Mouse (Mus musculus): ENCODE data around the gene Peli2.

Gene Peli2

GRCm38 (mm10) chr14:48125971-48126370 lies 5.3 kb downstream of the Peli2 start:
- no peak for DNase-seq (ENCODE audit: low spot score)

- DNase-seq (ENCODE audit: low spot score): no peak
These were observed 6.3 kb downstream of the Peli2 start for GRCm38 (mm10) chr14:48126931-48127330.

- DNase-seq (ENCODE audit: low spot score): no peak
These were observed 7.1 kb downstream of the Peli2 start for GRCm38 (mm10) chr14:48127609-48128185.

GRCm38 (mm10) chr14:48128701-48129100 lies 8.1 kb downstream of the Peli2 start:
- no peak for DNase-seq (ENCODE audit: low spot score)

GRCm38 (mm10) chr14:48130021-48130420 lies 9.4 kb downstream of the Peli2 start:
- no peak for DNase-seq (ENCODE audit: low spot score)

- DNase-seq (ENCODE audit: low spot score): no peak
These were observed 10.3 kb downstream of the Peli2 start for GRCm38 (mm10) chr14:48130761-48131575.

GRCm38 (mm10) chr14:48131576-48131922 lies 10.9 kb downstream of the Peli2 start:
- no peak for DNase-seq (ENCODE audit: low spot score)

GRCm38 (mm10) chr14:48132241-48132640 lies 11.6 kb downstream of the Peli2 start:
- no peak for DNase-seq (ENCODE audit: low spot score)

- no peak for DNase-seq (ENCODE audit: low spot score)
These were observed 12.5 kb downstream of the Peli2 start for GRCm38 (mm10) chr14:48132865-48133802.

GRCm38 (mm10) chr14:48134344-48134743 lies 13.7 kb downstream of the Peli2 start:
- no peak for DNase-seq (ENCODE audit: low spot score)

- no peak for DNase-seq (ENCODE audit: low spot score)
These were observed 15.3 kb downstream of the Peli2 start for GRCm38 (mm10) chr14:48135816-48136345.

- no peak for DNase-seq (ENCODE audit: low spot score)
These were observed 17.1 kb downstream of the Peli2 start for GRCm38 (mm10) chr14:48137731-48138130.

- no peak for DNase-seq (ENCODE audit: low spot score)
These were observed 17.5 kb downstream of the Peli2 start for GRCm38 (mm10) chr14:48138138-48138537.

- DNase-seq (ENCODE audit: low spot score): no peak
These were observed 18.8 kb downstream of the Peli2 start for GRCm38 (mm10) chr14:48139409-48139808.

GRCm38 (mm10) chr14:48141694-48142093 lies 21.1 kb downstream of the Peli2 start:
- DNase-seq (ENCODE audit: low spot score): no peak

GRCm38 (mm10) chr14:48142696-48143095 lies 22.1 kb downstream of the Peli2 start:
- no peak for DNase-seq (ENCODE audit: low spot score)

- DNase-seq (ENCODE audit: low spot score): no peak
These were observed 22.5 kb downstream of the Peli2 start for GRCm38 (mm10) chr14:48143141-48143540.

- DNase-seq (ENCODE audit: low spot score): no peak
These were observed 23.7 kb downstream of the Peli2 start for GRCm38 (mm10) chr14:48144330-48144729.

GRCm38 (mm10) chr14:48147688-48148087 lies 27.1 kb downstream of the Peli2 start:
- no peak for DNase-seq (ENCODE audit: low spot score)

GRCm38 (mm10) chr14:48148615-48149014 lies 28.0 kb downstream of the Peli2 start:
- DNase-seq (ENCODE audit: low spot score): no peak

- no peak for DNase-seq (ENCODE audit: low spot score)
These were observed 28.7 kb downstream of the Peli2 start for GRCm38 (mm10) chr14:48149351-48149750.

- no peak for DNase-seq (ENCODE audit: low spot score)
These were observed 30.3 kb downstream of the Peli2 start for GRCm38 (mm10) chr14:48150903-48151302.

Data from urinary bladder, postnatal 25 days (tissue).